Mouse (Mus musculus): ENCODE measurements around the gene Man1b1.

Man1b1 gene

GRCm38 (mm10) chr2:25305587-25306359, 26.4 kb upstream of the Man1b1 start:
- DNase-seq (ENCODE audit: extremely low read depth, low read depth) = no peak

GRCm38 (mm10) chr2:25310180-25310579, 22.0 kb upstream of the Man1b1 start:
- DNase-seq (ENCODE audit: extremely low read depth, low read depth) = no peak

GRCm38 (mm10) chr2:25310969-25311368, 21.2 kb upstream of the Man1b1 start:
- no peak for DNase-seq (ENCODE audit: extremely low read depth, low read depth)

GRCm38 (mm10) chr2:25311491-25311891, 20.6 kb upstream of the Man1b1 start:
- DNase-seq (ENCODE audit: extremely low read depth, low read depth) = no peak

- no peak for DNase-seq (ENCODE audit: extremely low read depth, low read depth)
Observed at GRCm38 (mm10) chr2:25318119-25318966, 13.8 kb upstream of the Man1b1 start.

- no peak for DNase-seq (ENCODE audit: extremely low read depth, low read depth)
Observed at GRCm38 (mm10) chr2:25318971-25319773, 13.0 kb upstream of the Man1b1 start, which contains the start of gene Grin1. Grin1 (minus strand) TSS chr2:25319187.

GRCm38 (mm10) chr2:25320084-25320483, 12.1 kb upstream of the Man1b1 start:
- no peak for DNase-seq (ENCODE audit: extremely low read depth, low read depth)

- no peak for DNase-seq (ENCODE audit: extremely low read depth, low read depth)
Observed at GRCm38 (mm10) chr2:25326036-25326435, 6.1 kb upstream of the Man1b1 start.

- DNase-seq (ENCODE audit: extremely low read depth, low read depth) = peak; percentile 59
Observed at GRCm38 (mm10) chr2:25328440-25328839, 3.7 kb upstream of the Man1b1 start.

GRCm38 (mm10) chr2:25331470-25331869, 668 bp upstream of the Man1b1 start:
- no peak for DNase-seq (ENCODE audit: extremely low read depth, low read depth)

GRCm38 (mm10) chr2:25333569-25333968, 1.4 kb downstream of the Man1b1 start:
- DNase-seq (ENCODE audit: extremely low read depth, low read depth) = no peak

GRCm38 (mm10) chr2:25338303-25338702, 6.2 kb downstream of the Man1b1 start:
- no peak for DNase-seq (ENCODE audit: extremely low read depth, low read depth)

GRCm38 (mm10) chr2:25348162-25348561, 16.0 kb downstream of the Man1b1 start:
- no peak for DNase-seq (ENCODE audit: extremely low read depth, low read depth)

- no peak for DNase-seq (ENCODE audit: extremely low read depth, low read depth)
Observed at GRCm38 (mm10) chr2:25349499-25349898, 17.4 kb downstream of the Man1b1 start.

- no peak for DNase-seq (ENCODE audit: extremely low read depth, low read depth)
Observed at GRCm38 (mm10) chr2:25350701-25351100, 18.6 kb downstream of the Man1b1 start.

- no peak for DNase-seq (ENCODE audit: extremely low read depth, low read depth)
Observed at GRCm38 (mm10) chr2:25354211-25354610, 22.1 kb downstream of the Man1b1 start.

- DNase-seq (ENCODE audit: extremely low read depth, low read depth) = no peak
Observed at GRCm38 (mm10) chr2:25355419-25356066, 23.4 kb downstream of the Man1b1 start.

GRCm38 (mm10) chr2:25356208-25357079, 24.3 kb downstream of the Man1b1 start, which contains the start of gene Dpp7:
Dpp7 (minus strand) TSS chr2:25356359.
- DNase-seq (ENCODE audit: extremely low read depth, low read depth) = peak; percentile 79

- no peak for DNase-seq (ENCODE audit: extremely low read depth, low read depth)
Observed at GRCm38 (mm10) chr2:25359848-25360247, 27.7 kb downstream of the Man1b1 start.

All from MEL-GATA-1-ER (cell line).